Mouse (Mus musculus) cortical plate, adult 2 months (tissue): ENCODE data around the gene Astl.

Experiments
- CTCF ChIP-seq: fragments of 200-500 bp; IDR thresholded peaks from 2 replicates; pipeline ENCODE4 v1.5.1; 2011; ENCODE audit warnings: mild to moderate bottlenecking, control low read depth, low read length; ENCODE audit not compliant: insufficient read depth; ENCODE audit errors: extremely low read depth
- POLR2A ChIP-seq: fragments of 200-500 bp; IDR thresholded peaks from 2 replicates; pipeline ENCODE4 v1.6.1; 2011; ENCODE audit warnings: mild to moderate bottlenecking, low read length, control low read depth; ENCODE audit not compliant: insufficient read depth; ENCODE audit errors: extremely low read depth

- no peak for TF ChIP-seq POLR2A
- no peak for TF ChIP-seq CTCF
These were observed 394 bp downstream of the Astl start for GRCm38 (mm10) chr2:127338833-127339232.
